In the genomic region with DNA sequence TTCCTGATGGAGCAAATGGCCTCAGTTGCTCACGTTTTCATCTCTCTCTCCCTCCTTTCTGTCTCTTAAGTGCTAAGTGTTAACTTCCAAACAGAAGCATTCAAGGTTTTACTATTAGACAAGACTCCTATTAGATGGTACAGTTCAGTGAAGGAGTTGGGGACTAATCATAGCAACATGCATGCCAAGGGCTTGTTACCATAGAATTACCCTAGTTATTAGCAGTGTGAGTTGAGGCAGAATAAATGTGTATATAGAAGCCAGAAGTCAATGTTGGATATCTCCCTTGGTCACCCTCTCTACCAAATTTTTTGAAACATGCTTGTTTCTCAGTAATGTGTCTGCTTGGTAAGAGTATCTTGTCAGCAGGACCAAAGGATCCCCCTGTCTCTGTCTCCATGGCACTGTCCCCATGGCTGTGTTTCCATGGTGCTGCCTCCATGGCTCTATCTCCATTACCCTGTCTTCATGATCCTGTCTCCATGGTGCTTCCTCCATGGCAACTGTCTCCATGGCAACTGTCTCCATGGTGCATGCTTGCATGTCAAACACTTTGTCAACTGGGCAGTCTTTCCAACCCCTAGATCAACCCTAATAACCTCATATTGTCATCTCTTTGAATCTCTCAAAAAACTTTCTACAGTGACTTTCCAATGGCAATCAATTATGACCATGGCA, we compare ENCODE assay signal across 16 mouse cellular contexts.
DNase-seq lines count a peak whose midpoint lies in the region; ATAC-seq and TF ChIP-seq lines count a peak whose summit lies in the region.
"Had no signal": no experiment of that assay in that cellular context is flagged by ENCODE, and none has a peak within 500 bp of the region (broad histone marks: within the 10 kb centered on the region; RNA-seq: fewer than 3 reads in every experiment).

No protein-coding gene starts in this region.

- H3K4me3 ChIP-seq in left cerebral cortex, adult 2 months, result no peak overlapping the region
- no peak overlapping the region for H3K4me3 ChIP-seq in forebrain, embryonic 15.5 days
- H3K4me3 ChIP-seq in midbrain, embryonic 11.5 days (ENCODE audit: low read depth, low read length), result no peak overlapping the region
- H3K4me3 ChIP-seq: liver, embryonic 13.5 days had no signal

- no peak overlapping the region for H3K4me2 ChIP-seq in forebrain, embryonic 15.5 days (replicated peaks)
- no peak overlapping the region for H3K4me2 ChIP-seq in midbrain, embryonic 11.5 days
- H3K4me2 ChIP-seq: liver, embryonic 13.5 days had no signal

- H3K27ac ChIP-seq in left cerebral cortex, adult 2 months, result no peak overlapping the region
- no peak overlapping the region for H3K27ac ChIP-seq in forebrain, embryonic 15.5 days (replicated peaks)
- no peak overlapping the region for H3K27ac ChIP-seq in midbrain, embryonic 11.5 days (ENCODE audit: low read depth, low read length)
- H3K27ac ChIP-seq: liver, embryonic 13.5 days; macrophage had no signal

- H3K36me3 ChIP-seq in forebrain, embryonic 15.5 days, result no peaks in the 10 kb centered on the region
- no peaks in the 10 kb centered on the region for H3K36me3 ChIP-seq in midbrain, embryonic 11.5 days (ENCODE audit: control insufficient read depth, insufficient read depth, low read length)
- H3K36me3 ChIP-seq: liver, embryonic 13.5 days had no signal

- intact Hi-C loops in left cerebral cortex, postnatal 4 days (cut with DNase I), result no loop called here
- intact Hi-C loops in left cerebral cortex, adult 2 months (cut with DNase I), result no loop called here

- H3K9ac ChIP-seq in forebrain, embryonic 15.5 days (replicated peaks), result no peak overlapping the region
- H3K9ac ChIP-seq in midbrain, embryonic 11.5 days (ENCODE audit: low read length), result no peak overlapping the region
- H3K9ac ChIP-seq: liver, embryonic 13.5 days had no signal

- H3K9me3 ChIP-seq in forebrain, embryonic 15.5 days, result no peaks in the 10 kb centered on the region
- no peaks in the 10 kb centered on the region for H3K9me3 ChIP-seq in midbrain, embryonic 11.5 days (ENCODE audit: control insufficient read depth, low read length)
- H3K9me3 ChIP-seq: liver, embryonic 13.5 days had no signal

- no peaks in the 10 kb centered on the region for H3K27me3 ChIP-seq in forebrain, embryonic 15.5 days
- no peaks in the 10 kb centered on the region for H3K27me3 ChIP-seq in midbrain, embryonic 11.5 days (ENCODE audit: control insufficient read depth, insufficient read depth, low read length)
- H3K27me3 ChIP-seq: liver, embryonic 13.5 days had no signal

- 66% methylated on average over 1 of the region's 1 CpGs for WGBS in forebrain, embryonic 15.5 days
- 76% methylated on average over 1 of the region's 1 CpGs for WGBS in midbrain, embryonic 11.5 days

- no peak for TF ChIP-seq CTCF in left cerebral cortex, adult 2 months (IDR thresholded peaks at IDR 0.05)

- peak; percentile 65 for DNase-seq in left cerebral cortex, postnatal 4 days
- DNase-seq in left cerebral cortex, adult 2 months (ENCODE audit: extremely low spot score in 1 of 2, low spot score in 2 of 2), result no peak
- peak; percentile 98 for DNase-seq in midbrain, embryonic 11.5 days (ENCODE audit: low spot score, missing footprints)
- peak; percentile 34 for DNase-seq in retina, embryonic 14.5 days (ENCODE audit: low spot score)
- DNase-seq in spleen, adult 12 weeks (ENCODE audit: low spot score), result no peak
- DNase-seq in thymus, postnatal 4 days, result no peak
- no peak for DNase-seq in right cerebral cortex, postnatal 25 days
- DNase-seq: adrenal gland, adult 8-10 months; cerebellum, adult 11-12 months; gastrocnemius, postnatal 14 days; heart, postnatal 10 days; kidney, postnatal 14 days; liver, embryonic 13.5 days; spleen, adult 18-20 months had no signal

- peak; percentile 72 for ATAC-seq in forebrain, embryonic 15.5 days (replicated peaks)
- ATAC-seq in midbrain, embryonic 11.5 days (ENCODE audit: low FRiP score), result peak; percentile 98

- no peaks in the 10 kb centered on the region for H3K4me1 ChIP-seq in forebrain, embryonic 15.5 days
- H3K4me1 ChIP-seq in midbrain, embryonic 11.5 days (ENCODE audit: control insufficient read depth, insufficient read depth, low read length), result no peaks in the 10 kb centered on the region
- H3K4me1 ChIP-seq: liver, embryonic 13.5 days had no signal

Comparison
In these comparisons a context has a peak if more than half of its experiments do, and no peak if none do; other contexts are left out.
1. DNase-seq: peak in left cerebral cortex, postnatal 4 days (single experiment), midbrain, embryonic 11.5 days (single experiment) and retina, embryonic 14.5 days (single experiment); none in left cerebral cortex, adult 2 months (0 of 2), spleen, adult 12 weeks (single experiment), thymus, postnatal 4 days (single experiment) and right cerebral cortex, postnatal 25 days (single experiment).